Mouse (Mus musculus): Measurements from ENCODE around the gene Vezf1.

The Vezf1 gene

GRCm38 (mm10) chr11:88054589-88054988, 13.5 kb upstream of the Vezf1 start:
- peak; percentile 48 for DNase-seq (ENCODE audit: low spot score)

GRCm38 (mm10) chr11:88055777-88056176, 12.3 kb upstream of the Vezf1 start:
- DNase-seq (ENCODE audit: low spot score): no peak

GRCm38 (mm10) chr11:88057788-88058187, 10.3 kb upstream of the Vezf1 start:
- no peak for DNase-seq (ENCODE audit: low spot score)

- peak; percentile 49 for DNase-seq (ENCODE audit: low spot score)
These were observed 8.9 kb upstream of the Vezf1 start for GRCm38 (mm10) chr11:88059141-88059540.

- no peak for DNase-seq (ENCODE audit: low spot score)
These were observed 6.0 kb upstream of the Vezf1 start for GRCm38 (mm10) chr11:88061892-88062625.

GRCm38 (mm10) chr11:88065732-88066131, 2.3 kb upstream of the Vezf1 start:
- DNase-seq (ENCODE audit: low spot score): no peak

GRCm38 (mm10) chr11:88067191-88067585, 891 bp upstream of the Vezf1 start:
- no peak for DNase-seq (ENCODE audit: low spot score)

- DNase-seq (ENCODE audit: low spot score): peak; percentile 48
These were observed 549 bp downstream of the Vezf1 start for GRCm38 (mm10) chr11:88068411-88069245.

GRCm38 (mm10) chr11:88069246-88069570, 1.1 kb downstream of the Vezf1 start:
- no peak for DNase-seq (ENCODE audit: low spot score)

- DNase-seq (ENCODE audit: low spot score): no peak
These were observed 2.3 kb downstream of the Vezf1 start for GRCm38 (mm10) chr11:88070392-88070791.

GRCm38 (mm10) chr11:88071113-88071512, 3.0 kb downstream of the Vezf1 start:
- no peak for DNase-seq (ENCODE audit: low spot score)

GRCm38 (mm10) chr11:88073343-88073875, 5.3 kb downstream of the Vezf1 start:
- DNase-seq (ENCODE audit: low spot score): no peak

- DNase-seq (ENCODE audit: low spot score): no peak
These were observed 7.6 kb downstream of the Vezf1 start for GRCm38 (mm10) chr11:88075701-88076100.

GRCm38 (mm10) chr11:88076394-88076793, 8.3 kb downstream of the Vezf1 start:
- no peak for DNase-seq (ENCODE audit: low spot score)

GRCm38 (mm10) chr11:88083699-88084098, 15.6 kb downstream of the Vezf1 start:
- no peak for DNase-seq (ENCODE audit: low spot score)

GRCm38 (mm10) chr11:88086737-88087627, 18.9 kb downstream of the Vezf1 start:
- DNase-seq (ENCODE audit: low spot score): peak; percentile 92

GRCm38 (mm10) chr11:88089150-88089549, 21.1 kb downstream of the Vezf1 start:
- no peak for DNase-seq (ENCODE audit: low spot score)

- no peak for DNase-seq (ENCODE audit: low spot score)
These were observed 22.2 kb downstream of the Vezf1 start for GRCm38 (mm10) chr11:88090293-88090692.

GRCm38 (mm10) chr11:88091949-88092348, 23.9 kb downstream of the Vezf1 start:
- DNase-seq (ENCODE audit: low spot score): no peak

- no peak for DNase-seq (ENCODE audit: low spot score)
These were observed 29.1 kb downstream of the Vezf1 start for GRCm38 (mm10) chr11:88097173-88097572.

GRCm38 (mm10) chr11:88098021-88098729, 30.1 kb downstream of the Vezf1 start, which contains the start of gene Cuedc1:
Gene Cuedc1 (plus strand): TSS chr11:88098058.
- no peak for DNase-seq (ENCODE audit: low spot score)

Measured in layer of hippocampus, adult 11-12 months (tissue).